Mouse (Mus musculus) hindbrain, embryonic 13.5 days (tissue): ENCODE measurements around the gene Llph. TPM values are rescaled to one million over a fixed set of nuclear protein-coding genes. Genes with fewer than 3 reads are reported as not detected.

ENCODE experiments used
- ATAC-seq: fragments of 200-750 bp; cut with Nextera tagmentation; 2 replicates; pipeline ENCODE4 v1.8.0; 2017; ENCODE audit warnings: moderate TSS enrichment; ENCODE audit not compliant: low FRiP score
- H3K27ac ChIP-seq: fragments of 300-500 bp; sonication (generic); 2 replicates; pipeline ENCODE4 v1.5.1; 2015; ENCODE audit warnings: inconsistent platforms, mild to moderate bottlenecking, moderate library complexity
- H3K27me3 ChIP-seq: fragments of 300-500 bp; sonication (generic); 2 replicates; pipeline ENCODE4 v1.6.1; 2015; ENCODE audit warnings: mild to moderate bottlenecking, inconsistent platforms
- H3K36me3 ChIP-seq: fragments of 300-500 bp; sonication (generic); 2 replicates; pipeline ENCODE4 v1.6.1; 2015; ENCODE audit warnings: mild to moderate bottlenecking, inconsistent platforms
- H3K4me1 ChIP-seq: fragments of 300-500 bp; sonication (generic); replicated peaks from 2 replicates; pipeline ENCODE4 v1.6.1; 2015; ENCODE audit warnings: inconsistent platforms
- H3K4me2 ChIP-seq: fragments of 300-500 bp; sonication (generic); 2 replicates; pipeline ENCODE4 v1.6.1; 2015; ENCODE audit warnings: inconsistent platforms, mild to moderate bottlenecking, moderate library complexity
- H3K4me3 ChIP-seq: fragments of 300-500 bp; sonication (generic); 2 replicates; pipeline ENCODE4 v1.5.1; 2015; ENCODE audit warnings: mild to moderate bottlenecking, inconsistent platforms
- H3K9ac ChIP-seq: fragments of 300-500 bp; sonication (generic); 2 replicates; pipeline ENCODE4 v1.6.1; 2015; ENCODE audit warnings: mild to moderate bottlenecking, inconsistent platforms
- H3K9me3 ChIP-seq: fragments of 300-500 bp; sonication (generic); 2 replicates; pipeline ENCODE4 v1.6.1; 2016; ENCODE audit warnings: inconsistent platforms
- WGBS: fragments of 180-500 bp; shearing (Covaris S2); methylation state at CpG from one replicate; pipeline ENCODE4 v1.1.7; 2015; 5-methylcytosine and 5-hydroxymethylcytosine counted together
- polyA plus RNA-seq: library from polyadenylated mRNA; unstranded; fragments of >200 nt; fragmentation: Nextera tagmentation; extraction: Ambion mirVana; gene quantifications from 2 replicates; pipeline ENCODE4 v1.2.1, GENCODE M21; 2015

Llph gene
- polyA plus RNA-seq: 44.0 and 46.8 TPM in 2 replicates

DNA sequence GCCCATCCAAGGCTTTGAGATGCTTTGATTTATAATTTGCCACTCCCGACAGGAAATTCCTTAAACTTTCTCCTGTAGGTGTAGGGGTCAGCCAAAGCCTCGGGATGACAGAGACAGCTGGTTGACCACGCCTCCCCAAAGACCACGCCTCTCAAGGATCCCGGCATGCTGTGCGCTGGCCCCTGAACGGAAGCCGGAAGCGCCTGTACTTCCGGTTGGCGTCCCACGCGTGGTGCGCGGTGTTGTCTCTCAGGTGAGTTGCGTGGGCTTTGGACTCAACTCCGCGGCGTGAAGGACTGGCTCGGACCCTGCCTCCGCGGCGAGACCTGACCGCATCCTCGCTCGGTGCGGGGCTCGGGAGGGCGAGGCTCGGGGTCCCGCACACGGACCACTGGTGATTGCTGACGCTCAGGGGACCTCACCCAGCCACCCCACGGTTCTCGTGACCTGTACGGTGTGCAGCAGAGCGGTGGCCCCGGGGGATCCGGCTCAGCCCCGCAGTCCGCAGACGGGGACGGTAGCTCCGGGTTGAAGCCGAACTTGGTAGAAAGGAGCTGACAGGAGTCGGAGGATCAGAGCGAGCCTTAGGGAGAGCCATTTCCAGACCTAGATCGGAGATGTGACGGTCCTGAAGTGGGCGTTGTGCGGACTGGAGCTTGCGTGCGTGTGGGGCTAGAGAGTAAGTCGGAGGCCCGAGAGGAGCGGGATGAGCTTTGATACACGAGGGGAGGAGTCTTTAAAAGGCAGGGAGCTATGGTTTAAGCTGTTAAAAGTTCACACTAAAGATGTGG, at the start of gene Llph:
TSS of gene Llph (plus strand) at position 200 of the 791 bp plus-strand sequence.
- Histone ChIP-seq H3K4me1 (peaks cover 24% of the 10 kb centered on the region), H3K4me3 (peak within 1 kb of the TSS; percentile 99), H3K36me3 (peaks cover 34% of the 10 kb centered on the region), H3K9me3 (no peaks in the 10 kb centered on the region), H3K9ac (peak within 1 kb of the TSS; percentile 88), H3K27me3 (no peaks in the 10 kb centered on the region), H3K4me2 (peak within 1 kb of the TSS; percentile 96), H3K27ac (no peak within 1 kb of the TSS; the same call in 1 of the 2 replicates)
- peak; percentile 93 for ATAC-seq
- WGBS: under 1% methylated on average over 57 of the region's 57 CpGs

DNA sequence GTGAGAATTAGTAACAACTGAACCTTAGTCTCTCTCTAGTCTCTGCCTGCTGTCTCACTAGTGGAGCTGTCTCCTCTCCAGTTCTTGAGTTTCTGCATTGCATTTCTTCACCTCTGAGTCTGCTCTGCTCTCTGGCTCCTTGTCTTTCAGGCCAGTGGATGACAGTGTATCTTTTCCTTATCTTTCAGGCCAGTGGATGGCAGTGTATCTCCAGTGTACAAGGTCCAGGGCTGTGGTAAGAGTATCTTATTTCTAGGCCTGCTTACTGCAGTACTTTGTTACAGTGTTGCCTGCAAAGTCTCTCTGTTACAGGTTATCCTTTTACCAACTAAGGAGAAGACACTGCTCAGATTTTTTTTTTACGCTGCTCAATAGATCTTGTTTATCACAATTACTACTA, 44.0 kb upstream of the Llph start:
- Histone ChIP-seq H3K27ac (no peak overlapping the region), H3K4me1 (no peaks in the 10 kb centered on the region), H3K36me3 (no peaks in the 10 kb centered on the region), H3K9ac (no peak overlapping the region), H3K4me3 (no peak overlapping the region), H3K4me2 (no peak overlapping the region), H3K27me3 (no peaks in the 10 kb centered on the region), H3K9me3 (no peaks in the 10 kb centered on the region)
- no peak for ATAC-seq
- WGBS: 90% methylated on average over 1 of the region's 1 CpGs

DNA sequence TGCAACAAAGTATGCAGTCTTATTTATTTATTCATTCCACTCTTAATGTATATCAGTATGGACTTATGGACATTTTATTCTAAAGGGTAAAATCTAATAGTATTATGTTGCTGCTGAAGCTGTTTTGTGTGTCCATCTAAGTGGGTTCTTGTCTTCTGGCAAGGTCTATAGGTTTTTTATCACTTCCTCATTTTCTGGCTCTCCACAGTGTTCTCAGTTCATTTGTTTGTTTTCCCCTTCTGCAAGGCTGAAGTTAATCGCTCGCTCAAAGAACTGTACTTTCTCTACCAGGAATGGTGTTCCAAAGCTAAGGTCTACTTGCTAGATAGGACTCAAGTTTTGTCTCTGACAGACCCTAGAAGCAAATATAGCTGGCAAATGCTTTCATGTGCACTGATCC, 43.5 kb upstream of the Llph start:
- no peaks in the 10 kb centered on the region for H3K9me3 ChIP-seq
- WGBS: 93% methylated on average over 2 of the region's 2 CpGs

DNA sequence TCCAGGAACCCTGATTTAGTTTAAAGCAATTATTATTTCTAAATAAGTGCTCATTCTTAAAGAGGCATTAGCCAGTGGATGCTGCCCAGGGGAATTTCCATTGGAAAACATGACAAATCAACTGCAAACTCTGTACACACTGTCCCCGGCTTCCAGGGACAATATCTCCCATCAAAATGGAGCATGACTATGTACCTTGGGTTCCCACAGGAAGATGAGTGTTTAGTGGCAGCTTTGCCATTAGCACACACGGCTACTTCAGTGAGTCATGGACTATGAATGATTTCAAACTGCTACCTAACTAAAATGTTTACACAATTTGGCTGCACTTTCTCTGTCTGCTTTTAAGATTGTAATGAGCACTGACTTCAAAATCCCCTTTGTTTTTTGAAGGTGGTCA, 38.4 kb upstream of the Llph start:
- no peak for ATAC-seq
- 70% methylated on average over 2 of the region's 2 CpGs for WGBS
- no peak overlapping the region for H3K4me2 ChIP-seq
- no peaks in the 10 kb centered on the region for H3K27me3 ChIP-seq
- H3K9me3 ChIP-seq: no peaks in the 10 kb centered on the region
- no peak overlapping the region for H3K9ac ChIP-seq
- no peak overlapping the region for H3K4me3 ChIP-seq
- no peak overlapping the region for H3K27ac ChIP-seq
- no peaks in the 10 kb centered on the region for H3K36me3 ChIP-seq
- H3K4me1 ChIP-seq: peaks cover 6% of the 10 kb centered on the region; the same call in 1 of the 2 replicates

More for the DNA sequence above, 43.5 kb upstream of the Llph start:
- H3K4me1 ChIP-seq: no peaks in the 10 kb centered on the region
- H3K27me3 ChIP-seq: no peaks in the 10 kb centered on the region
- no peak for ATAC-seq
- H3K27ac ChIP-seq: no peak overlapping the region
- no peak overlapping the region for H3K9ac ChIP-seq
- H3K4me2 ChIP-seq: no peak overlapping the region
- no peak overlapping the region for H3K4me3 ChIP-seq
- H3K36me3 ChIP-seq: no peaks in the 10 kb centered on the region

DNA sequence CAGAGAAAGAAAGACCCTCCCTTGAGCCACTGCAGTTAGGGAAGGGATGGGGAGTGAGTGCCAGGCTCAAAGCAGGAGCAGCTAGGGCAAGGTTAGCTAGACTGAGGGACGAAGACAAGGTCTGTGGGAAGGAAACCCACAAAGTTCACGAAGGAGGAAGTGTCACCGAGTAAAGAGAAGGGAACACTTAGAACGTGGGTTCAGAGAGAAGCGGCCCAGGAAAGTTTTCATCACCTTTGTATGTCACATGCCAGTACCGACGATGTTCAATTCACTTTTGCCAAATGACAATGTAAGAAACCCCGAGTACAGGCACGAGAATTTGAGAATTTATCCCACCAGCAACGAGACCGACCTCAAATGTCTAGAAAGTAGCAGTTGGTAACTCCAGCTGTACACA, 37.6 kb upstream of the Llph start:
- no peaks in the 10 kb centered on the region for H3K27me3 ChIP-seq
- no peak overlapping the region for H3K9ac ChIP-seq
- peaks cover 6% of the 10 kb centered on the region; the same call in 1 of the 2 replicates for H3K4me1 ChIP-seq
- 71% methylated on average over 11 of the region's 11 CpGs for WGBS
- H3K9me3 ChIP-seq: no peaks in the 10 kb centered on the region
- H3K4me3 ChIP-seq: no peak overlapping the region
- no peak for ATAC-seq
- H3K36me3 ChIP-seq: no peaks in the 10 kb centered on the region
- H3K27ac ChIP-seq: no peak overlapping the region
- H3K4me2 ChIP-seq: no peak overlapping the region

DNA sequence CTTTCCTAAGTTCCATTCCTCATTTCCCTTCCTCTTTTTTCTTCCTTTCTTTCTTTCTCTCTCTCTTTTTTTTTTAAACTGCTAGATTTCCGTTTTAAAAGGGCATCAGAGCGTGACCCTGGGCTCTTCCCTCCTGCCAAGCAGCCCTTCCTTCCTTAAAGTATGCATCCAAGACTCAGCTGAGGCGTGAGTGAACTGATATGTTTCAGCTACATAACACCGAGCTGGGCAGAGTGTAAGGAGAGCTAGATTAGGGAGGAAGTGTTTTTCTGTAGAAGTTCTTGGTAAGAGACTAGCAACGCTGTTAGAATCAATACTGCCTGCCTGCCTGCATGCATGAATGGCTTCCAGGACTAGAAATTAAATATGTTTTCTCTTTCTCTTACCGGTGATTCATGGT, 37.1 kb upstream of the Llph start:
- 26% methylated on average over 6 of the region's 6 CpGs for WGBS
- Histone ChIP-seq H3K27ac (no peak overlapping the region), H3K27me3 (no peaks in the 10 kb centered on the region), H3K9me3 (no peaks in the 10 kb centered on the region), H3K4me2 (no peak overlapping the region), H3K4me1 (peaks cover 6% of the 10 kb centered on the region; the same call in 1 of the 2 replicates), H3K36me3 (no peaks in the 10 kb centered on the region), H3K4me3 (no peak overlapping the region), H3K9ac (no peak overlapping the region)
- no peak for ATAC-seq

DNA sequence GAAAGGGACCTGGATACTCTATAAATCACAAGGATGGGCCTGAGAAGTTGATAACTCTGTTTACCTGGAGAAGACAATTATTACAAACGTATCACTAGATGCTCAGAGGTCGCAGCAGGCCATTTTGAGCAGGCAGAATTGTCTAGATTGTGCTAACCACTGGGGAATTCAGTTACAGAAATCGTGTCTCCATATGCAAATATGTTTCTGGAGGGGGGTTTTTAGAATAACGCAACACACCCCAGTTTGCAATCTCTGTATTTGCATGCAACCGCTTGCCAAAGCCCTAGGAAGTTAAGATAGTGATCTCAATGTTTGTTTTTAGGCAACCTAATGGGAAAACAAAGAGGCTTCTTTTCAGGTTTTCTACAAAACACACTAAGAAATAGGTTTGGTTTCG, 35.7 kb upstream of the Llph start:
- no peaks in the 10 kb centered on the region for H3K27me3 ChIP-seq
- peaks cover 6% of the 10 kb centered on the region; the same call in 1 of the 2 replicates for H3K4me1 ChIP-seq
- H3K4me3 ChIP-seq: no peak overlapping the region
- no peak overlapping the region for H3K4me2 ChIP-seq
- no peaks in the 10 kb centered on the region for H3K9me3 ChIP-seq
- no peak for ATAC-seq
- no peak overlapping the region for H3K27ac ChIP-seq
- WGBS: 86% methylated on average over 6 of the region's 6 CpGs
- no peaks in the 10 kb centered on the region for H3K36me3 ChIP-seq
- H3K9ac ChIP-seq: no peak overlapping the region

DNA sequence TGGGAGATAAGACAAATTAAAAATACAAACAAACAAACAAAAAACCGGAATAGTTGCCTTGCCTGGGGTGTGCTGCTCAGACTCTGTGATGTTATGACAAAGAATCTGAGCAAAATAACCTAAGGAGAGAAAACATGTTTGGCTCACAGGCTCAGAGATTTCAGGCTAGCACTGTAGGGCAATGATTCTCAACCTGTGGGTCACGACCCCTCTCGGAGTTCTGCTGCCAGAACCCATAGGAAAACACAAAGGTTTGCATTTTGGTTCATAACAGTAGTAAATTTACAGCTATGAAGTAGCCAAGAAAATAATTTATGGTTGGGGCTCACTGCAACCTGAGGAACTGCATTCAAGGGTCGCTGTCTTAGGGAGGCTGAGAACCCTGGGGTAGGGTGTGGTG, 34.6 kb upstream of the Llph start:
- H3K27me3 ChIP-seq: no peaks in the 10 kb centered on the region
- no peaks in the 10 kb centered on the region for H3K9me3 ChIP-seq
- WGBS: 90% methylated on average over 4 of the region's 4 CpGs
- ATAC-seq: no peak
- H3K4me2 ChIP-seq: no peak overlapping the region
- H3K4me1 ChIP-seq: peaks cover 6% of the 10 kb centered on the region; the same call in 1 of the 2 replicates
- H3K4me3 ChIP-seq: no peak overlapping the region
- no peak overlapping the region for H3K9ac ChIP-seq
- H3K36me3 ChIP-seq: no peaks in the 10 kb centered on the region
- H3K27ac ChIP-seq: no peak overlapping the region

DNA sequence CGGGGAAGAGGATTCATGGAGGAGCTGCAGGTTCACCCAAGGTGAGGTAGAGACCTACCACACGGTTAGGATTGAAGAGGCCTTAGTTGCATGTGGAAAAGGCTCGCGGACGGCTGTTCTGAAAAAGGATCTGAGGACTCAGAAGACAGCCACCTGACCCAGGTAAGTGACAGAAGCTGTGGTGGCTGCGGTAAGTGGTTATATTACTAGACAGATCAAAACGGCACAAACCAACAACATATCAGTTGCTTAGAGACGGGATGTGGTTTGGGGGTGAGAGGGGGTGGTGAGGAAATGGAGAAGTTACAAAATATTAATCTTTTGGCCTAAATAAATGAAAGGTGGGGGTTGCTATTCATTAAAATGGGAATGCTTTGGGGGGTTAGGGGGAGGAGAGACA, 33.6 kb upstream of the Llph start:
- no peak overlapping the region for H3K4me3 ChIP-seq
- H3K9ac ChIP-seq: no peak overlapping the region
- 95% methylated on average over 8 of the region's 8 CpGs for WGBS
- H3K27me3 ChIP-seq: no peaks in the 10 kb centered on the region
- ATAC-seq: no peak
- H3K27ac ChIP-seq: no peak overlapping the region
- H3K36me3 ChIP-seq: no peaks in the 10 kb centered on the region
- H3K4me1 ChIP-seq: peaks cover 6% of the 10 kb centered on the region; the same call in 1 of the 2 replicates
- H3K4me2 ChIP-seq: no peak overlapping the region
- H3K9me3 ChIP-seq: no peaks in the 10 kb centered on the region

DNA sequence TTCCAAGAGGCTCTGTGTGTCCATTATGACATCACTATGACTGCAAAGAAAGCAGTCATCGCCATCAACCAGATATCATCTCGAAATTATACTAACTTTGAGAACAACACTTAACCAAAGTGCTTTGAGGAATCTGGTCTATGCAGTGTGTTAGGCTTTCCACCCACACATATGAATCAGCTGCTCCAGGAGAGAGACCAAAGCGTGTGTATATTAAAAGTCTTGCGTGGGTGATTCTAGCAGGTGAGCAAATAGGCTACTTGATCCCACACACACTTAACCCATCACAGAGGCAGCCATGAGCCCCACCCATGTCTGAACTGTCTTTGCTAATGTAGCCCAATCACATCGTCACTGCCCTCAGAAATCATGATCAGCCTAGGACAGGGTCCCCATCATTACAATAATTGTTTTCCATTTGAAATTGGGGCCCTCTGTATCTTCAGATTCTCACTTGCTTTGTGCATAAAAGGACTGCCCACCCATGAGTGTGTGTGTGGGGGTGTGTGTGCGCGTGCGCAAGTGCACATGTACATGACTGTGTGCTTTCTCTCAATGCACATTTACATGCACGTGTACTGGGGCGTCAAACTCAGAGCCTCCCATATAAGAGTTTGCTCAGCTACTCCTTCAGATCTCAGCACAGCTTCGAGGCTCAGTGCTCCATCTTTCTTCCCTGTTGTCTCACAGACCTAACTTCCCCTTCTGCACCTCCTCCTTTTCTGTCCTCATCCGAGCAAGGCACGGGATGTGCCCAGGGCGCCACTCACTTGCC, 29.6 kb upstream of the Llph start:
- Histone ChIP-seq H3K4me1 (peaks cover 13% of the 10 kb centered on the region), H3K9me3 (no peaks in the 10 kb centered on the region), H3K27me3 (peaks cover 14% of the 10 kb centered on the region), H3K4me3 (no peak overlapping the region), H3K4me2 (no peak overlapping the region), H3K27ac (no peak overlapping the region), H3K36me3 (no peaks in the 10 kb centered on the region), H3K9ac (no peak overlapping the region)
- no peak for ATAC-seq
- WGBS: 84% methylated on average over 14 of the region's 14 CpGs

DNA sequence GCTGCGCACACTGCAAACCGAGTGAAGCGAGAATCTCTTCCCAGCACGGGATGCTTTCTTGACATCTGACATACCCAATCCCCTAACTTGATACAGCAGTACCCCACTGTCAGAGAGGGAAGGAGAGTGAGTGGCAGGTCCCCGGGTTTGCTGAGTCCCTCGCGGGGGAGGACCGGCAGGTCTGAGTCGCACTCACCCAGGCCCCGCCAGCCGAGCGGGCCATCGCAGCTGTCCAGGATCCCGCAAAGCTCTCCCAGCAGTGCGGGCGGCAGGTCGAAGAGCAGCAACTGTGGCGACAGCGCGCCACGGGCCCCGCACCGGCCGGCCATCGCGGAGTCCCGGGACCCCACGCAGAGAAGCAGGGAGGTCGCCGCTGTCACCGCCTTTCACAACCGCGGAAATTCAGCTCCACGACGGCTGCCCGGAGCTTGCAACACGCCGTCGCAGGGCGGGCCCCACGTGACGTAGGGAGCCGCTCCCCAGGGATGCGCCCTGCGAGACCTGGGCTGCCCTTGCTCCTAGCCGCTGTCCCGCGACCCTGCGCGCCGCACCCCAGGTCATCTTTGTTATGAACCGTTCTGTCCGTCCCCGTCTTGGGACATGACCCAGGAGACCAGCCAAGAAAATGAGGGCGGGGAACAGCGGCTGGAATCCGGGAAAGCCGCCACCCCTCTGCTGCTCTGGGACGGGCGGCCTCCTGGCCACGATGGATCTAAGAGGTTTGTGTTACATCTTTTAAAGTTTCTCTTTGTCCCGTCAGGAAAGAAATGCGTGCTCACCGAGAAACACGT, 25.5 kb upstream of the Llph start, which contains the start of gene Tmbim4:
TSS of gene Tmbim4 (plus strand) at position 460 of the 791 bp plus-strand sequence.
- 0 out of 2 replicates have a peak, but pooled peaks have one; percentile 36 for ATAC-seq
- peak within 1 kb of the TSS; percentile 76 for H3K4me2 ChIP-seq
- no peaks in the 10 kb centered on the region for H3K9me3 ChIP-seq
- no peak within 1 kb of the TSS for H3K27ac ChIP-seq
- H3K4me1 ChIP-seq: peaks cover 13% of the 10 kb centered on the region
- peak within 1 kb of the TSS; percentile 49 for H3K4me3 ChIP-seq
- 1% methylated on average over 65 of the region's 65 CpGs for WGBS
- peaks cover 23% of the 10 kb centered on the region for H3K27me3 ChIP-seq
- peak within 1 kb of the TSS; percentile 66 for H3K9ac ChIP-seq
- H3K36me3 ChIP-seq: no peaks in the 10 kb centered on the region

DNA sequence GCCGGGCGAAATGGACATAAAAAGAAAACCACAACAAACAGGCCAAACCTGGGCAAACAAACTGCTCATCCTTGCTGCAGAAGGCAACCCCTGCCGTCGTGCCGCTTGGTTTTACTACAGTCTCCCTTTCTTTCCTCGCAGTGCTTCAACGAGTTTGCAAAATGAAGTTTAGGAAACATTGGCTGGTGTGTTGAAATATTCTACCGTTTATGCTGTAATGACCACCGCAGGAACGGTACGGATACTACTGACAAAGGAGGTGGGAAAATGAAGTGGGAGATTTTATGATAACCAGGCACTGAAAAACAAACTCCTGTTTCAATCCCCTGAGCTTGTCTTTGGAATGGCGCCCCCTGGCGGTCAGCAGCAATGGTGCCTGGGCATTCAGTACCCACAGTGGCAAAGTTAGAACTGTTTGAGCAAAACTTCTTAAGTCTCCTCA, 24.9 kb upstream of the Llph start, which contains the start of gene Irak3:
TSS of gene Irak3 (minus strand) at position 170 of the 442 bp plus-strand sequence.
- H3K27ac ChIP-seq: no peak within 1 kb of the TSS
- ATAC-seq: no peak
- peak within 1 kb of the TSS; percentile 66 for H3K9ac ChIP-seq
- peak within 1 kb of the TSS; percentile 49 for H3K4me3 ChIP-seq
- peak within 1 kb of the TSS; percentile 76 for H3K4me2 ChIP-seq
- H3K27me3 ChIP-seq: peaks cover 28% of the 10 kb centered on the region
- H3K4me1 ChIP-seq: peaks cover 13% of the 10 kb centered on the region
- no peaks in the 10 kb centered on the region for H3K36me3 ChIP-seq
- H3K9me3 ChIP-seq: no peaks in the 10 kb centered on the region
- WGBS: 3% methylated on average over 13 of the region's 13 CpGs
